Mouse (Mus musculus): ENCODE data around the gene Sccpdh.

- TF ChIP-seq CTCF (IDR thresholded peaks at IDR 0.05; ENCODE audit: low read depth) (peak; percentile 73), EP300 (optimal IDR thresholded peaks at IDR 0.05) (no peak)
Observed at GRCm38 (mm10) chr1:179633414-179633752, 34.6 kb upstream of the Sccpdh start.

Measured in stomach, postnatal 0 days (tissue).